Mouse (Mus musculus) ES-Bruce4 (cell line): ENCODE measurements around the gene Slc5a11. TPM values are rescaled to one million over a fixed set of nuclear protein-coding genes. Genes with fewer than 3 reads are reported as not detected.

Source experiments
- H3K27ac ChIP-seq: 2 replicates; pipeline ENCODE4 v1.5.1; 2012; ENCODE audit warnings: low read length, inconsistent platforms; ENCODE audit not compliant: insufficient read depth
- H3K27me3 ChIP-seq: 2 replicates; pipeline ENCODE4 v1.6.1; 2012; ENCODE audit warnings: mild to moderate bottlenecking, low read length, inconsistent platforms; ENCODE audit not compliant: control insufficient read depth, poor library complexity, insufficient read depth, severe bottlenecking
- H3K36me3 ChIP-seq: 2 replicates; pipeline ENCODE4 v1.6.1; 2012; ENCODE audit warnings: inconsistent platforms, mild to moderate bottlenecking, low read length, moderate library complexity; ENCODE audit not compliant: control insufficient read depth, poor library complexity, insufficient read depth, severe bottlenecking
- H3K4me1 ChIP-seq: one replicate; pipeline ENCODE4 v1.8.1; 2011; ENCODE audit warnings: low read length; ENCODE audit not compliant: control insufficient read depth, insufficient read depth
- H3K4me3 ChIP-seq: 2 replicates; pipeline ENCODE4 v1.5.1; 2011; ENCODE audit warnings: low read depth, mild to moderate bottlenecking, low read length
- H3K9ac ChIP-seq: 2 replicates; pipeline ENCODE4 v1.6.1; 2012; ENCODE audit warnings: low read depth, mild to moderate bottlenecking, inconsistent platforms; ENCODE audit not compliant: poor library complexity, severe bottlenecking
- H3K9me3 ChIP-seq: replicated peaks from 2 replicates; pipeline ENCODE4 v1.6.1; 2012; ENCODE audit warnings: mild to moderate bottlenecking, low read length, inconsistent platforms; ENCODE audit not compliant: control insufficient read depth, poor library complexity, insufficient read depth, severe bottlenecking
- CTCF ChIP-seq: IDR thresholded peaks from one replicate; pipeline ENCODE4 v1.8.1; 2011; ENCODE audit warnings: low read depth, low read length
- EP300 ChIP-seq: IDR thresholded peaks from 2 replicates; pipeline ENCODE4 v1.6.1; 2011; ENCODE audit warnings: low read depth, low read length; ENCODE audit not compliant: insufficient read depth
- POLR2A ChIP-seq: IDR thresholded peaks from one replicate; pipeline ENCODE4 v1.8.1; 2011; ENCODE audit warnings: low read length; ENCODE audit not compliant: insufficient read depth
- polyA plus RNA-seq: library from polyadenylated mRNA; stranded (reverse); fragments of >200 nt; gene quantifications from 2 replicates; pipeline ENCODE4 v1.2.4, GENCODE M21; 2011; ENCODE audit warnings: low read depth; ENCODE audit not compliant: missing spikeins, insufficient read depth, insufficient read length

Gene Slc5a11
- polyA plus RNA-seq, 1 experiment = 2.3 TPM

- no peaks in the 10 kb centered on the region for H3K4me1 ChIP-seq
- H3K9ac ChIP-seq = no peak overlapping the region
- no peaks in the 10 kb centered on the region for H3K27me3 ChIP-seq
- TF ChIP-seq EP300 (no peak), CTCF (no peak), POLR2A (no peak)
- peaks cover 4% of the 10 kb centered on the region; the same call in 1 of the 2 replicates for H3K36me3 ChIP-seq
- H3K4me3 ChIP-seq = no peak overlapping the region
- no peak overlapping the region for H3K27ac ChIP-seq
- no peaks in the 10 kb centered on the region for H3K9me3 ChIP-seq
These were observed 81.5 kb downstream of the Slc5a11 start for GRCm38 (mm10) chr7:123296097-123296496.

GRCm38 (mm10) chr7:123298225-123298624, 83.6 kb downstream of the Slc5a11 start:
- Histone ChIP-seq H3K9ac (no peak overlapping the region), H3K27me3 (no peaks in the 10 kb centered on the region), H3K4me3 (no peak overlapping the region), H3K4me1 (no peaks in the 10 kb centered on the region), H3K36me3 (peaks cover 4% of the 10 kb centered on the region), H3K9me3 (no peaks in the 10 kb centered on the region), H3K27ac (no peak overlapping the region)
- TF ChIP-seq CTCF (no peak), EP300 (no peak), POLR2A (no peak)

- H3K9me3 ChIP-seq = no peaks in the 10 kb centered on the region
- H3K9ac ChIP-seq = no peak overlapping the region
- peaks cover 4% of the 10 kb centered on the region for H3K36me3 ChIP-seq
- no peak overlapping the region for H3K4me3 ChIP-seq
- no peaks in the 10 kb centered on the region for H3K27me3 ChIP-seq
- H3K4me1 ChIP-seq = no peaks in the 10 kb centered on the region
- no peak overlapping the region for H3K27ac ChIP-seq
- TF ChIP-seq CTCF (no peak), EP300 (no peak), POLR2A (no peak)
These were observed 85.7 kb downstream of the Slc5a11 start for GRCm38 (mm10) chr7:123300258-123300657.

GRCm38 (mm10) chr7:123305397-123305796, 90.8 kb downstream of the Slc5a11 start:
- Histone ChIP-seq H3K9ac (no peak overlapping the region), H3K4me1 (no peaks in the 10 kb centered on the region), H3K4me3 (no peak overlapping the region), H3K27ac (no peak overlapping the region), H3K9me3 (no peaks in the 10 kb centered on the region), H3K27me3 (no peaks in the 10 kb centered on the region), H3K36me3 (peaks cover 7% of the 10 kb centered on the region)
- no peak for TF ChIP-seq POLR2A
- no peak for TF ChIP-seq CTCF
- no peak for TF ChIP-seq EP300

- Histone ChIP-seq H3K4me3 (no peak overlapping the region), H3K4me1 (no peaks in the 10 kb centered on the region), H3K36me3 (peaks cover 7% of the 10 kb centered on the region), H3K27me3 (no peaks in the 10 kb centered on the region), H3K27ac (no peak overlapping the region), H3K9me3 (no peaks in the 10 kb centered on the region), H3K9ac (no peak overlapping the region)
- TF ChIP-seq CTCF = no peak
These were observed 92.7 kb downstream of the Slc5a11 start for GRCm38 (mm10) chr7:123307236-123307635.

- no peak overlapping the region for H3K27ac ChIP-seq
- no peaks in the 10 kb centered on the region for H3K4me1 ChIP-seq
- TF ChIP-seq CTCF = no peak
- no peak for TF ChIP-seq POLR2A
- no peak for TF ChIP-seq EP300
- no peaks in the 10 kb centered on the region for H3K9me3 ChIP-seq
- H3K36me3 ChIP-seq = peaks cover 7% of the 10 kb centered on the region
- no peak overlapping the region for H3K9ac ChIP-seq
- no peak overlapping the region for H3K4me3 ChIP-seq
- no peaks in the 10 kb centered on the region for H3K27me3 ChIP-seq
These were observed 93.4 kb downstream of the Slc5a11 start for GRCm38 (mm10) chr7:123307887-123308558.
